Comparison of ENCODE assay signal across 9 mouse cellular contexts in genomic region chr4:106200241-106200640, GRCm38 (mm10).
DNase-seq lines count a peak whose midpoint lies in the region; ATAC-seq and TF ChIP-seq lines count a peak whose summit lies in the region.
"Had no signal": no experiment of that assay in that cellular context is flagged by ENCODE, and none has a peak within 500 bp of the region (broad histone marks: within the 10 kb centered on the region; RNA-seq: fewer than 3 reads in every experiment).

No protein-coding gene starts in this region.

- H3K36me3 ChIP-seq in forebrain, postnatal 0 days (ENCODE audit: insufficient read depth) = no peaks in the 10 kb centered on the region
- no peaks in the 10 kb centered on the region for H3K36me3 ChIP-seq in hindbrain, embryonic 11.5 days (ENCODE audit: control insufficient read depth, insufficient read depth, low read length)
- no peaks in the 10 kb centered on the region for H3K36me3 ChIP-seq in liver, embryonic 15.5 days (replicated peaks)

- H3K4me3 ChIP-seq in brown adipose tissue, adult 24 weeks (ENCODE audit: insufficient read depth, low read depth, low read length) = no peak overlapping the region
- H3K4me3 ChIP-seq in forebrain, postnatal 0 days (ENCODE audit: low read depth, low read length) = no peak overlapping the region
- H3K4me3 ChIP-seq in hindbrain, embryonic 11.5 days (ENCODE audit: low read depth, low read length) = no peak overlapping the region
- H3K4me3 ChIP-seq in liver, embryonic 15.5 days (replicated peaks) = no peak overlapping the region
- H3K4me3 ChIP-seq in layer of hippocampus, adult 2 months = no peak overlapping the region

- TF ChIP-seq CTCF in forebrain, postnatal 0 days (IDR thresholded peaks at IDR 0.05; ENCODE audit: low read depth) = no peak
- no peak for TF ChIP-seq CTCF in layer of hippocampus, adult 2 months (conservative IDR thresholded peaks at IDR 0.05)

- no peak overlapping the region for H3K9ac ChIP-seq in forebrain, postnatal 0 days
- H3K9ac ChIP-seq in hindbrain, embryonic 11.5 days (ENCODE audit: low read depth, low read length) = no peak overlapping the region
- no peak overlapping the region for H3K9ac ChIP-seq in liver, embryonic 15.5 days

- DNase-seq in forebrain, postnatal 0 days = peak; percentile 21
- DNase-seq in hindbrain, embryonic 11.5 days (ENCODE audit: low spot score) = peak; percentile 37
- DNase-seq in retina, postnatal 1 day = peak; percentile 37
- DNase-seq in ovary, postnatal 36 days (ENCODE audit: low spot score) = no peak
- no peak for DNase-seq in layer of hippocampus, adult 2 months (ENCODE audit: low spot score in 2 of 2)
- DNase-seq in thymus, postnatal 14 days = no peak

- peaks cover 8% of the 10 kb centered on the region; the same call in 1 of the 2 replicates for H3K4me1 ChIP-seq in brown adipose tissue, adult 24 weeks (ENCODE audit: control insufficient read depth, insufficient read depth, insufficient read length, low read length)
- H3K4me1 ChIP-seq in forebrain, postnatal 0 days (ENCODE audit: insufficient read depth) = no peaks in the 10 kb centered on the region
- peaks cover 3% of the 10 kb centered on the region; the same call in 1 of the 2 replicates for H3K4me1 ChIP-seq in hindbrain, embryonic 11.5 days (replicated peaks; ENCODE audit: control insufficient read depth, insufficient read depth, low read length)
- H3K4me1 ChIP-seq in liver, embryonic 15.5 days (replicated peaks) = peaks cover 13% of the 10 kb centered on the region

- 40% methylated on average over 6 of the region's 6 CpGs for WGBS in forebrain, postnatal 0 days
- 44% methylated on average over 6 of the region's 6 CpGs for WGBS in hindbrain, embryonic 11.5 days
- 42% methylated on average over 6 of the region's 6 CpGs for WGBS in liver, embryonic 15.5 days (ENCODE audit: insufficient replicate concordance)

- ATAC-seq in forebrain, postnatal 0 days = peak; percentile 27; the same call in 1 of the 2 replicates
- peak; percentile 53; the same call in 1 of the 2 replicates for ATAC-seq in hindbrain, embryonic 11.5 days (ENCODE audit: low FRiP score)
- ATAC-seq in liver, embryonic 15.5 days (ENCODE audit: insufficient read depth) = peak; percentile 77
- ATAC-seq: Patski had no signal

- no peaks in the 10 kb centered on the region for H3K27me3 ChIP-seq in forebrain, postnatal 0 days (ENCODE audit: insufficient read depth, low read length)
- H3K27me3 ChIP-seq in hindbrain, embryonic 11.5 days (ENCODE audit: control insufficient read depth, insufficient read depth, low read length) = no peaks in the 10 kb centered on the region
- no peaks in the 10 kb centered on the region for H3K27me3 ChIP-seq in liver, embryonic 15.5 days
- H3K27me3 ChIP-seq: Patski had no signal

- H3K27ac ChIP-seq in brown adipose tissue, adult 24 weeks (replicated peaks; ENCODE audit: low read depth, low read length) = peak overlapping the region; percentile 30; the same call in 1 of the 2 replicates
- no peak overlapping the region for H3K27ac ChIP-seq in forebrain, postnatal 0 days (ENCODE audit: low read depth, low read length)
- H3K27ac ChIP-seq in hindbrain, embryonic 11.5 days (ENCODE audit: low read depth, low read length) = no peak overlapping the region
- peak overlapping the region; percentile 81 for H3K27ac ChIP-seq in liver, embryonic 15.5 days (replicated peaks)
- H3K27ac ChIP-seq in layer of hippocampus, adult 2 months = no peak overlapping the region; the same call in 1 of the 2 replicates

- no peaks in the 10 kb centered on the region for H3K9me3 ChIP-seq in forebrain, postnatal 0 days (ENCODE audit: low read length)
- no peaks in the 10 kb centered on the region for H3K9me3 ChIP-seq in hindbrain, embryonic 11.5 days (ENCODE audit: control insufficient read depth, low read length)
- H3K9me3 ChIP-seq in liver, embryonic 15.5 days (replicated peaks) = no peaks in the 10 kb centered on the region

- H3K4me2 ChIP-seq in forebrain, postnatal 0 days (ENCODE audit: low read depth) = no peak overlapping the region
- H3K4me2 ChIP-seq in hindbrain, embryonic 11.5 days (replicated peaks; ENCODE audit: low read depth, low read length) = 0 out of 2 replicates have a peak overlapping the region, but pooled peaks have one; percentile 15
- peak overlapping the region; percentile 29; the same call in 1 of the 2 replicates for H3K4me2 ChIP-seq in liver, embryonic 15.5 days

Comparison
In these comparisons a context has a peak if more than half of its experiments do, and no peak if none do; other contexts are left out.
1. H3K27ac ChIP-seq: peak in brown adipose tissue, adult 24 weeks (single experiment) and liver, embryonic 15.5 days (single experiment); none in forebrain, postnatal 0 days (single experiment), hindbrain, embryonic 11.5 days (single experiment) and layer of hippocampus, adult 2 months (single experiment).
2. ATAC-seq: peak in every context shown above with its lines; median percentile 77 in liver, embryonic 15.5 days; 53 in hindbrain, embryonic 11.5 days; 27 in forebrain, postnatal 0 days.
3. DNase-seq: peak in forebrain, postnatal 0 days (single experiment), hindbrain, embryonic 11.5 days (single experiment) and retina, postnatal 1 day (single experiment); none in ovary, postnatal 36 days (single experiment), layer of hippocampus, adult 2 months (0 of 2) and thymus, postnatal 14 days (single experiment).